Mouse (Mus musculus) limb, embryonic 12.5 days (tissue): ENCODE results near the gene Cacna1i. TPM values are rescaled to one million over a fixed set of nuclear protein-coding genes. Genes with fewer than 3 reads are reported as not detected.

Experiments
- ATAC-seq: fragments of 200-750 bp; cut with Nextera tagmentation; 2 replicates; pipeline ENCODE4 v1.8.0; 2017; ENCODE audit warnings: low read depth, moderate TSS enrichment; ENCODE audit not compliant: insufficient number of reproducible peaks, insufficient read depth, low FRiP score, low TSS enrichment
- H3K27ac ChIP-seq: fragments of 300-500 bp; sonication (generic); 2 replicates; pipeline ENCODE4 v1.5.1; 2016; ENCODE audit warnings: mild to moderate bottlenecking, moderate library complexity
- H3K27me3 ChIP-seq: fragments of 300-500 bp; sonication (generic); 2 replicates; pipeline ENCODE4 v1.6.1; 2016; ENCODE audit warnings: mild to moderate bottlenecking, moderate library complexity
- H3K36me3 ChIP-seq: fragments of 300-500 bp; sonication (generic); 2 replicates; pipeline ENCODE4 v1.6.1; 2016; ENCODE audit warnings: mild to moderate bottlenecking, moderate library complexity
- H3K4me1 ChIP-seq: fragments of 300-500 bp; sonication (generic); replicated peaks from 2 replicates; pipeline ENCODE4 v1.6.1; 2016
- H3K4me2 ChIP-seq: fragments of 300-500 bp; sonication (generic); 2 replicates; pipeline ENCODE4 v1.6.1; 2016; ENCODE audit warnings: mild to moderate bottlenecking, moderate library complexity
- H3K4me3 ChIP-seq: fragments of 300-500 bp; sonication (generic); replicated peaks from 2 replicates; pipeline ENCODE4 v1.5.1; 2016; ENCODE audit warnings: mild to moderate bottlenecking
- H3K9ac ChIP-seq: fragments of 300-500 bp; sonication (generic); replicated peaks from 2 replicates; pipeline ENCODE4 v1.6.1; 2016; ENCODE audit warnings: mild to moderate bottlenecking, moderate library complexity
- H3K9me3 ChIP-seq: fragments of 300-500 bp; sonication (generic); 2 replicates; pipeline ENCODE4 v1.6.1; 2016; ENCODE audit warnings: mild to moderate bottlenecking, moderate library complexity
- WGBS: fragments of 180-500 bp; shearing (Covaris S2); methylation state at CpG from one replicate; pipeline ENCODE4 v1.1.7; 2016; 5-methylcytosine and 5-hydroxymethylcytosine counted together
- polyA plus RNA-seq: library from polyadenylated mRNA; unstranded; fragments of >200 nt; fragmentation: Nextera tagmentation; extraction: Ambion mirVana; gene quantifications from 2 replicates; pipeline ENCODE4 v1.2.1, GENCODE M21; 2016

The Cacna1i gene
- polyA plus RNA-seq, 1 experiment from 2014 or later = not detected

- Histone ChIP-seq H3K4me1 (no peaks in the 10 kb centered on the region), H3K4me3 (no peak overlapping the region), H3K27ac (no peak overlapping the region), H3K9ac (no peak overlapping the region), H3K27me3 (no peaks in the 10 kb centered on the region), H3K4me2 (no peak overlapping the region), H3K9me3 (no peaks in the 10 kb centered on the region), H3K36me3 (no peaks in the 10 kb centered on the region)
- WGBS = 88% methylated on average over 15 of the region's 15 CpGs
- no peak for ATAC-seq
Measured at GRCm38 (mm10) chr15:80445956-80446687, 159.1 kb downstream of the Cacna1i start.

Other genes starting within 250 kb of the Cacna1i start
- 3.9 and 4.1 TPM in 2 replicates for gene Syngr1, start 195.9 kb upstream of the Cacna1i start, polyA plus RNA-seq
- 981 and 1,001 TPM in 2 replicates for gene Rpl3, start 195.4 kb upstream of the Cacna1i start, polyA plus RNA-seq
- 49.2 and 49.3 TPM in 2 replicates for gene Tab1, start 154.1 kb upstream of the Cacna1i start, polyA plus RNA-seq
- 7.2 and 7.9 TPM in 2 replicates for gene Mgat3, start 113.5 kb upstream of the Cacna1i start, polyA plus RNA-seq
- 38.0 and 41.6 TPM in 2 replicates for gene Mief1, start 53.2 kb upstream of the Cacna1i start, polyA plus RNA-seq
- 7.0 TPM in 1 of 2 replicates, not detected in the other for gene AC140267.1, start 51.4 kb upstream of the Cacna1i start, polyA plus RNA-seq
- 112 TPM in 2 replicates for gene Atf4, start 32.1 kb upstream of the Cacna1i start, polyA plus RNA-seq
- gene Rps19bp1, start 22.9 kb upstream of the Cacna1i start, polyA plus RNA-seq = 65.0 and 70.1 TPM in 2 replicates